Mouse (Mus musculus): ENCODE data around the gene Ulk3. TPM values are rescaled to one million over a fixed set of nuclear protein-coding genes. Genes with fewer than 3 reads are reported as not detected.

The Ulk3 gene
- polyA plus RNA-seq, 1 experiment from 2014 or later: 19.9 TPM

- Histone ChIP-seq H3K4me1 (peaks cover 26% of the 10 kb centered on the region), H3K9me3 (no peaks in the 10 kb centered on the region), H3K27ac (no peak overlapping the region), H3K9ac (no peak overlapping the region), H3K36me3 (replicated peaks) (no peaks in the 10 kb centered on the region), H3K4me2 (0 out of 2 replicates have a peak overlapping the region, but pooled peaks have one; percentile 37), H3K4me3 (replicated peaks) (no peak overlapping the region), H3K27me3 (peaks cover 35% of the 10 kb centered on the region)
- ATAC-seq (ENCODE audit: low FRiP score): no peak
- WGBS: 8% methylated on average over 9 of the region's 9 CpGs
These were observed 16.3 kb downstream of the Ulk3 start for GRCm38 (mm10) chr9:57605503-57605902.

- H3K27ac ChIP-seq: no peak within 1 kb of the TSS
- H3K4me3 ChIP-seq (replicated peaks): 0 out of 2 replicates have a peak within 1 kb of the TSS, but pooled peaks have one; percentile 2
- H3K4me1 ChIP-seq: peaks cover 22% of the 10 kb centered on the region
- H3K9me3 ChIP-seq: no peaks in the 10 kb centered on the region
- H3K4me2 ChIP-seq: peak within 1 kb of the TSS; percentile 37
- 5% methylated on average over 24 of the region's 24 CpGs for WGBS
- ATAC-seq (ENCODE audit: low FRiP score): peak; percentile 53; the same call in 1 of the 2 replicates
- H3K36me3 ChIP-seq (replicated peaks): no peaks in the 10 kb centered on the region
- H3K9ac ChIP-seq: no peak within 1 kb of the TSS
- H3K27me3 ChIP-seq: peaks cover 35% of the 10 kb centered on the region
These were observed 17.0 kb downstream of the Ulk3 start, which contains the start of gene Cplx3 for GRCm38 (mm10) chr9:57606139-57606851. TSS of gene Cplx3 (minus strand) at chr9:57606281.

GRCm38 (mm10) chr9:57609803-57610202 is 20.6 kb downstream of the Ulk3 start:
- 66% methylated on average over 3 of the region's 3 CpGs for WGBS
- Histone ChIP-seq H3K9ac (no peak overlapping the region), H3K27ac (no peak overlapping the region), H3K4me1 (peaks cover 22% of the 10 kb centered on the region), H3K27me3 (peaks cover 28% of the 10 kb centered on the region), H3K9me3 (no peaks in the 10 kb centered on the region), H3K36me3 (replicated peaks) (no peaks in the 10 kb centered on the region), H3K4me2 (no peak overlapping the region), H3K4me3 (replicated peaks) (no peak overlapping the region)
- ATAC-seq (ENCODE audit: low FRiP score): no peak

- no peak for ATAC-seq (ENCODE audit: low FRiP score)
- 56% methylated on average over 3 of the region's 3 CpGs for WGBS
These were observed 21.1 kb downstream of the Ulk3 start for GRCm38 (mm10) chr9:57610359-57610826.

GRCm38 (mm10) chr9:57612587-57612986 is 23.3 kb downstream of the Ulk3 start:
- Histone ChIP-seq H3K27me3 (peaks cover 7% of the 10 kb centered on the region; the same call in 1 of the 2 replicates), H3K4me2 (no peak overlapping the region), H3K4me3 (replicated peaks) (no peak overlapping the region), H3K36me3 (replicated peaks) (no peaks in the 10 kb centered on the region), H3K9ac (no peak overlapping the region), H3K4me1 (0 out of 2 replicates have a peak, but pooled peaks cover 8% of the 10 kb centered on the region), H3K27ac (no peak overlapping the region), H3K9me3 (no peaks in the 10 kb centered on the region)
- 89% methylated on average over 7 of the region's 7 CpGs for WGBS
- ATAC-seq (ENCODE audit: low FRiP score): no peak

More at GRCm38 (mm10) chr9:57610359-57610826, 21.1 kb downstream of the Ulk3 start:
- Histone ChIP-seq H3K36me3 (replicated peaks) (no peaks in the 10 kb centered on the region), H3K4me1 (peaks cover 21% of the 10 kb centered on the region), H3K4me3 (replicated peaks) (no peak overlapping the region), H3K4me2 (no peak overlapping the region), H3K9me3 (no peaks in the 10 kb centered on the region), H3K9ac (no peak overlapping the region), H3K27ac (no peak overlapping the region), H3K27me3 (peaks cover 22% of the 10 kb centered on the region)

GRCm38 (mm10) chr9:57613975-57614374 is 24.7 kb downstream of the Ulk3 start:
- H3K4me1 ChIP-seq: 0 out of 2 replicates have a peak, but pooled peaks cover 8% of the 10 kb centered on the region
- H3K4me2 ChIP-seq: no peak overlapping the region
- no peaks in the 10 kb centered on the region for H3K36me3 ChIP-seq (replicated peaks)
- 89% methylated on average over 7 of the region's 7 CpGs for WGBS
- H3K27me3 ChIP-seq: no peaks in the 10 kb centered on the region
- H3K27ac ChIP-seq: no peak overlapping the region
- no peak overlapping the region for H3K4me3 ChIP-seq (replicated peaks)
- no peak overlapping the region for H3K9ac ChIP-seq
- no peaks in the 10 kb centered on the region for H3K9me3 ChIP-seq
- ATAC-seq (ENCODE audit: low FRiP score): no peak

- no peaks in the 10 kb centered on the region for H3K27me3 ChIP-seq
These were observed 25.5 kb downstream of the Ulk3 start for GRCm38 (mm10) chr9:57614786-57615185.

GRCm38 (mm10) chr9:57617556-57618169 is 28.4 kb downstream of the Ulk3 start:
- 80% methylated on average over 8 of the region's 8 CpGs for WGBS

More at GRCm38 (mm10) chr9:57614786-57615185, 25.5 kb downstream of the Ulk3 start:
- ATAC-seq (ENCODE audit: low FRiP score): no peak
- H3K9ac ChIP-seq: no peak overlapping the region
- H3K36me3 ChIP-seq (replicated peaks): no peaks in the 10 kb centered on the region
- H3K27ac ChIP-seq: no peak overlapping the region
- H3K4me2 ChIP-seq: no peak overlapping the region
- WGBS: 90% methylated on average over 4 of the region's 4 CpGs
- H3K4me1 ChIP-seq: 0 out of 2 replicates have a peak, but pooled peaks cover 8% of the 10 kb centered on the region
- no peak overlapping the region for H3K4me3 ChIP-seq (replicated peaks)
- H3K9me3 ChIP-seq: no peaks in the 10 kb centered on the region

GRCm38 (mm10) chr9:57618854-57619253 is 29.6 kb downstream of the Ulk3 start:
- ATAC-seq (ENCODE audit: low FRiP score): no peak
- Histone ChIP-seq H3K27ac (no peak overlapping the region), H3K4me3 (replicated peaks) (no peak overlapping the region), H3K4me1 (no peaks in the 10 kb centered on the region), H3K36me3 (replicated peaks) (no peaks in the 10 kb centered on the region), H3K9ac (no peak overlapping the region), H3K4me2 (no peak overlapping the region), H3K27me3 (no peaks in the 10 kb centered on the region), H3K9me3 (no peaks in the 10 kb centered on the region)
- 88% methylated on average over 8 of the region's 8 CpGs for whole genome bisulfite sequencing

More at GRCm38 (mm10) chr9:57617556-57618169, 28.4 kb downstream of the Ulk3 start:
- no peaks in the 10 kb centered on the region for H3K27me3 ChIP-seq
- H3K36me3 ChIP-seq (replicated peaks): no peaks in the 10 kb centered on the region
- H3K27ac ChIP-seq: no peak overlapping the region
- H3K4me1 ChIP-seq: no peaks in the 10 kb centered on the region
- H3K9me3 ChIP-seq: no peaks in the 10 kb centered on the region
- ATAC-seq (ENCODE audit: low FRiP score): no peak
- H3K9ac ChIP-seq: no peak overlapping the region
- no peak overlapping the region for H3K4me3 ChIP-seq (replicated peaks)
- H3K4me2 ChIP-seq: no peak overlapping the region

- Histone ChIP-seq H3K27me3 (no peaks in the 10 kb centered on the region), H3K4me3 (replicated peaks) (no peak within 1 kb of the TSS), H3K36me3 (replicated peaks) (peaks cover 13% of the 10 kb centered on the region), H3K4me1 (peaks cover under 1% of the 10 kb centered on the region; the same call in 1 of the 2 replicates), H3K27ac (no peak within 1 kb of the TSS), H3K9me3 (no peaks in the 10 kb centered on the region), H3K9ac (no peak within 1 kb of the TSS), H3K4me2 (no peak within 1 kb of the TSS)
- WGBS: 99% methylated on average over 5 of the region's 5 CpGs
- ATAC-seq (ENCODE audit: low FRiP score): no peak
These were observed 31.4 kb downstream of the Ulk3 start, which contains the start of gene Lman1l for GRCm38 (mm10) chr9:57620674-57621073. TSS of gene Lman1l (minus strand) at chr9:57620774.

GRCm38 (mm10) chr9:57624295-57624694 is 35.0 kb downstream of the Ulk3 start:
- peaks cover 4% of the 10 kb centered on the region; the same call in 1 of the 2 replicates for H3K4me1 ChIP-seq

More at GRCm38 (mm10) chr9:57624295-57624694, 35.0 kb downstream of the Ulk3 start:
- Histone ChIP-seq H3K27ac (no peak overlapping the region), H3K27me3 (no peaks in the 10 kb centered on the region), H3K4me3 (replicated peaks) (no peak overlapping the region), H3K9me3 (no peaks in the 10 kb centered on the region), H3K36me3 (replicated peaks) (peaks cover 48% of the 10 kb centered on the region), H3K9ac (no peak overlapping the region), H3K4me2 (no peak overlapping the region)
- ATAC-seq (ENCODE audit: low FRiP score): no peak
- 92% methylated on average over 7 of the region's 7 CpGs for WGBS
